Comparison of ENCODE assay signal across 8 mouse cellular contexts in the genomic region with DNA sequence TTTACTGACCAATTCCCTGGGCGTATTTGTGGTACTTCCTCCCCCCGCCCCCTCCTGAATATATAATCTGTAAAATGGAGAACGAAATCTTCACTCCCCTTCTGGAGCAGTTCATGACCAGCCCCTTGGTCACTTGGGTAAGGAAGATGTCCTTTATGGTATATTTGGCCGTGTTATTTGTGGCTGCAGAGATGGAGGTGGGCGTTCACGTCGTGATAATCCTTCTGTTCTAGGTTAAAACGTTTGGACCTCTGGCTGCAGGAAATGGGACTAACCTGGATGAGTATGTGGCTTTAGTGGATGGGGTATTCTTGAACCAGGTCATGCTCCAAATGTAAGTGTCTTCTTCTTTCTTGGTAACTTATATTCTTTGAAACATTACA. TPM values are rescaled to one million over a fixed set of nuclear protein-coding genes. Genes with fewer than 3 reads are reported as not detected.
DNase-seq lines count a peak whose midpoint lies in the region; ATAC-seq and TF ChIP-seq lines count a peak whose summit lies in the region.

No protein-coding gene starts in this region.

- peak overlapping the region; percentile 84 for H3K4me3 ChIP-seq in kidney, adult 2 months (ENCODE audit: insufficient read depth, low read depth, low read length)
- H3K4me3 ChIP-seq in forebrain, embryonic 12.5 days (replicated peaks) = peak overlapping the region; percentile 83
- H3K4me3 ChIP-seq in small intestine, adult 2 months (ENCODE audit: low read depth, low read length) = peak overlapping the region; percentile 60

- no peaks in the 10 kb centered on the region for H3K27me3 ChIP-seq in kidney, adult 2 months (replicated peaks; ENCODE audit: control insufficient read depth, insufficient read depth, low read length)
- no peaks in the 10 kb centered on the region for H3K27me3 ChIP-seq in forebrain, embryonic 12.5 days
- no peaks in the 10 kb centered on the region for H3K27me3 ChIP-seq in small intestine, adult 2 months (ENCODE audit: control insufficient read depth, insufficient read depth, low read length)

- peak overlapping the region; percentile 51 for H3K4me2 ChIP-seq in forebrain, embryonic 12.5 days

- no peaks in the 10 kb centered on the region for H3K4me1 ChIP-seq in kidney, adult 2 months (ENCODE audit: control insufficient read depth, insufficient read depth, low read length)
- H3K4me1 ChIP-seq in forebrain, embryonic 12.5 days = peaks cover 10% of the 10 kb centered on the region
- no peaks in the 10 kb centered on the region for H3K4me1 ChIP-seq in small intestine, adult 2 months (ENCODE audit: control insufficient read depth, insufficient read depth, insufficient read length, low read length)

- H3K36me3 ChIP-seq in kidney, adult 2 months (ENCODE audit: control insufficient read depth, insufficient read depth, low read length) = no peaks in the 10 kb centered on the region
- H3K36me3 ChIP-seq in forebrain, embryonic 12.5 days (replicated peaks) = peaks cover 5% of the 10 kb centered on the region; the same call in 1 of the 2 replicates
- H3K36me3 ChIP-seq in small intestine, adult 2 months (ENCODE audit: control insufficient read depth, insufficient read depth, low read length) = no peaks in the 10 kb centered on the region

- TF ChIP-seq POLR2A in kidney, adult 2 months (IDR thresholded peaks at IDR 0.05; ENCODE audit: low read depth, low read length) = no peak
- no peak for TF ChIP-seq POLR2A in small intestine, adult 2 months (IDR thresholded peaks at IDR 0.05; ENCODE audit: low read depth, low read length)

- WGBS in kidney, adult 2 months = under 1% methylated on average over 8 of the region's 8 CpGs
- WGBS in forebrain, embryonic 12.5 days = 0% methylated on average over 8 of the region's 8 CpGs
- WGBS in small intestine, adult 2 months = under 1% methylated on average over 8 of the region's 8 CpGs

- no peaks in the 10 kb centered on the region for H3K9me3 ChIP-seq in forebrain, embryonic 12.5 days

- peak overlapping the region; percentile 97 for H3K9ac ChIP-seq in forebrain, embryonic 12.5 days

- no peak for TF ChIP-seq CTCF in kidney, adult 2 months (conservative IDR thresholded peaks at IDR 0.05; ENCODE audit: insufficient read depth, insufficient read length, low read depth, low read length)
- TF ChIP-seq CTCF in small intestine, adult 2 months (IDR thresholded peaks at IDR 0.05; ENCODE audit: extremely low read depth, insufficient read length, insufficient replicate concordance, low read depth, low read length) = no peak

- no peak overlapping the region for H3K27ac ChIP-seq in kidney, adult 2 months (ENCODE audit: insufficient read depth, low read depth, low read length)
- H3K27ac ChIP-seq in forebrain, embryonic 12.5 days = peak overlapping the region; percentile 99
- H3K27ac ChIP-seq in small intestine, adult 2 months (ENCODE audit: insufficient read depth, low read depth, low read length) = no peak overlapping the region

- peak; percentile 17 for ATAC-seq in forebrain, embryonic 12.5 days (ENCODE audit: low FRiP score)

- DNase-seq in kidney, adult 2 months = no peak
- DNase-seq in kidney, adult 8-10 months = no peak
- DNase-seq in MEL-GATA-1-ER (ENCODE audit: extremely low read depth, low read depth) (peak; percentile 33), liver (peak; percentile 10)
- no peak for DNase-seq in layer of hippocampus, postnatal 36 days
- DNase-seq in right cerebral cortex, postnatal 36 days (ENCODE audit: low spot score in 2 of 2) = no peak

RNA-seq across cellular contexts. Expression of gene Ccdc88a, which starts 0.8 kb away (rescaled TPM):
- polyA plus RNA-seq in kidney, adult 2 months (2012; rRNA removed) = 0.80 and 1.3 TPM in 2 replicates
- polyA plus RNA-seq in forebrain, embryonic 12.5 days (2016; fragmentation: Nextera tagmentation; extraction: Ambion mirVana) = 81.8 and 86.6 TPM in 2 replicates
- 0.24 and 0.52 TPM in 2 replicates for polyA plus RNA-seq in small intestine, adult 2 months (2012; rRNA removed)
- 10 to 100 TPM; 62.9 to 73.6 TPM for total RNA-seq in layer of hippocampus, postnatal 36 days (2021)

Comparison
In these comparisons a context has a peak if more than half of its experiments do, and no peak if none do; other contexts are left out.
1. DNase-seq: peak in MEL-GATA-1-ER (single experiment) and liver (single experiment); none in kidney, adult 2 months (single experiment), kidney, adult 8-10 months (0 of 2), layer of hippocampus, postnatal 36 days (0 of 2) and right cerebral cortex, postnatal 36 days (0 of 2).
2. RNA of gene Ccdc88a, which starts 0.8 kb away (polyA plus RNA-seq): 81.8 to 86.6 TPM in forebrain, embryonic 12.5 days; 0.80 to 1.3 TPM in kidney, adult 2 months and 0.24 to 0.52 TPM in small intestine, adult 2 months; every median in the first group is over 10 times any median in the second.
3. Peak in every context shown above with its lines, with median percentiles within 50 percentile points of each other: H3K4me3 ChIP-seq.